In the genomic region with DNA sequence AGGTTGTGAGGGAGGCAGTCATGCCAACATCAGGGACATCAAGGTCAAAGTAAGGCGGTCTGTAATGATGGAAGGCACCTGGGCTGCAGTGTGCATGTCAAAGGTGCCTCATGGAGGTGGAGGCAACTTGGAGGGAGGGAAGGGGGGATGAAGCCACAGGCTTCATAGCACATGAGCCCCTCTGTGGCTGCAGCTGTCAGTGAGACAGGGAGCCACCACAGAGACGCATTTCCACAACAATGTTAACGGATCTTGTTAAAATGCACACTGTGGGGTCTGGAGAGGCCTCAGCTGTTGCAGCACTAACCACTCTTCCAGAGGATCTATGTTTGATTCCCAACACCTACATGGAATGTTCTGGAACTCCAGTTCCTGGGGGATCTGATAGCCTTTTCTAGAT, we compare ENCODE assay signal across 24 mouse cellular contexts. TPM values are rescaled to one million over a fixed set of nuclear protein-coding genes. Genes with fewer than 3 reads are reported as not detected.
DNase-seq lines count a peak whose midpoint lies in the region; ATAC-seq and TF ChIP-seq lines count a peak whose summit lies in the region.
"Had no signal": no experiment of that assay in that cellular context is flagged by ENCODE, and none has a peak within 500 bp of the region (broad histone marks: within the 10 kb centered on the region; RNA-seq: fewer than 3 reads in every experiment).

No protein-coding gene starts in this region.

- WGBS in midbrain, embryonic 13.5 days, result 57% methylated on average over 3 of the region's 3 CpGs

- no peak overlapping the region for H3K4me3 ChIP-seq in myocyte
- H3K4me3 ChIP-seq in midbrain, embryonic 13.5 days (replicated peaks), result no peak overlapping the region
- H3K4me3 ChIP-seq: embryonic facial prominence, embryonic 12.5 days; embryonic facial prominence, embryonic 15.5 days; heart, adult 2 months; heart, embryonic 10.5 days; heart, embryonic 13.5 days; hindbrain, embryonic 12.5 days; hindbrain, embryonic 15.5 days had no signal

- no peak overlapping the region for H3K27ac ChIP-seq in midbrain, embryonic 13.5 days
- H3K27ac ChIP-seq: embryonic facial prominence, embryonic 12.5 days; embryonic facial prominence, embryonic 15.5 days; heart, adult 2 months; heart, embryonic 10.5 days; heart, embryonic 13.5 days; hindbrain, embryonic 12.5 days; hindbrain, embryonic 15.5 days had no signal

- H3K36me3 ChIP-seq in myocyte (ENCODE audit: control insufficient read depth, insufficient read depth), result no peaks in the 10 kb centered on the region
- no peaks in the 10 kb centered on the region for H3K36me3 ChIP-seq in midbrain, embryonic 13.5 days
- H3K36me3 ChIP-seq: embryonic facial prominence, embryonic 12.5 days; embryonic facial prominence, embryonic 15.5 days; G1E; heart, embryonic 10.5 days; heart, embryonic 13.5 days; hindbrain, embryonic 12.5 days; hindbrain, embryonic 15.5 days had no signal

- peak; percentile 58 for DNase-seq in thymus, postnatal 0 days (ENCODE audit: low spot score)
- no peak for DNase-seq in thymus, postnatal 36 days
- peak; percentile 78 for DNase-seq in R1 (ENCODE audit: low read depth, low spot score)
- DNase-seq: adrenal gland, adult 8-10 months; adrenal gland, postnatal 25 days; cerebellum, adult 11-12 months; cerebellum, adult 9-10 months; cerebellum, postnatal 14 days; gastrocnemius, postnatal 25 days; heart, adult 2 months had no signal

- H3K4me1 ChIP-seq in midbrain, embryonic 13.5 days (replicated peaks), result peaks cover 9% of the 10 kb centered on the region
- H3K4me1 ChIP-seq: embryonic facial prominence, embryonic 12.5 days; hindbrain, embryonic 15.5 days had no signal

- H3K27me3 ChIP-seq in myocyte (ENCODE audit: control insufficient read depth, insufficient read depth, insufficient read length), result peaks cover 4% of the 10 kb centered on the region
- peaks cover 29% of the 10 kb centered on the region for H3K27me3 ChIP-seq in midbrain, embryonic 13.5 days
- H3K27me3 ChIP-seq: Patski had no signal

- H3K79me2 ChIP-seq in myocyte (ENCODE audit: control insufficient read depth, insufficient read depth), result no peaks in the 10 kb centered on the region

- H3K9ac ChIP-seq in midbrain, embryonic 13.5 days (replicated peaks), result no peak overlapping the region
- H3K9ac ChIP-seq: embryonic facial prominence, embryonic 12.5 days; embryonic facial prominence, embryonic 15.5 days; heart, embryonic 13.5 days; hindbrain, embryonic 12.5 days; hindbrain, embryonic 15.5 days had no signal

- no peak for ATAC-seq in midbrain, embryonic 13.5 days
- ATAC-seq in granulocyte monocyte progenitor cell, adult 5-6 weeks (replicated peaks; ENCODE audit: poor library complexity, severe bottlenecking), result no peak
- ATAC-seq: activated CD4-positive, CD25-positive, alpha-beta regulatory T cell, adult 4 months; forebrain, embryonic 14.5 days; intestine, postnatal 0 days; Patski had no signal

- no peak for TF ChIP-seq POLR2A in myocyte (IDR thresholded peaks at IDR 0.05; ENCODE audit: insufficient read length, low read depth)

- H3K4me2 ChIP-seq in myocyte (ENCODE audit: low read depth), result no peak overlapping the region
- no peak overlapping the region for H3K4me2 ChIP-seq in midbrain, embryonic 13.5 days (replicated peaks)
- H3K4me2 ChIP-seq: embryonic facial prominence, embryonic 12.5 days; embryonic facial prominence, embryonic 15.5 days; heart, embryonic 13.5 days; hindbrain, embryonic 12.5 days; hindbrain, embryonic 15.5 days had no signal

- no peak overlapping the region for H3ac ChIP-seq in myocyte (ENCODE audit: control insufficient read depth, insufficient read length)

- H3K9me3 ChIP-seq in midbrain, embryonic 13.5 days, result no peaks in the 10 kb centered on the region
- H3K9me3 ChIP-seq: embryonic facial prominence, embryonic 12.5 days; embryonic facial prominence, embryonic 15.5 days; G1E; heart, embryonic 10.5 days; heart, embryonic 13.5 days; hindbrain, embryonic 12.5 days; hindbrain, embryonic 15.5 days had no signal

TF ChIP-seq in myocyte, 11 proteins besides CTCF, POLR2A, EP300 and RAD21:
- TF ChIP-seq MYOD1 (IDR thresholded peaks at IDR 0.05; ENCODE audit: control insufficient read depth in 1 of 3, insufficient read length in 2 of 3, low read depth in 2 of 3) (peak in 2 of 3 experiments; percentile 46 to 69), E2F4 (IDR thresholded peaks at IDR 0.05; ENCODE audit: insufficient read depth) (no peak), MYOG (IDR thresholded peaks at IDR 0.05; ENCODE audit: control insufficient read depth in 1 of 3, insufficient read depth in 1 of 3, insufficient read length in 2 of 3, low read depth in 2 of 3) (peak in 2 of 3 experiments; percentile 32 to 80), MAX (IDR thresholded peaks at IDR 0.05; ENCODE audit: low read depth) (no peak)

RNA-seq across cellular contexts. Expression of a gene that starts 6.6 kb away (rescaled TPM):
- 4.8 TPM in 2 replicates for polyA plus RNA-seq in thymus, postnatal 0 days (2015; fragmentation: Nextera tagmentation; extraction: Ambion mirVana)
- polyA plus RNA-seq in myocyte (2012; fragmentation: generic; extraction: Trizol), result 2.0 TPM
- 2.4 and 2.9 TPM in 2 replicates for polyA plus RNA-seq in midbrain, embryonic 13.5 days (2015; fragmentation: Nextera tagmentation; extraction: Ambion mirVana)
- 5.4 and 6.1 TPM in 2 replicates for total RNA-seq in granulocyte monocyte progenitor cell, adult 5-6 weeks (2014; fragmentation: Nextera tagmentation)
- total RNA-seq in granulocyte monocyte progenitor cell, adult 5-6 weeks (2017), result not detected in 2 replicates
- polyA plus RNA-seq: activated CD4-positive, CD25-positive, alpha-beta regulatory T cell, adult 4 months had no signal

RNA-seq across cellular contexts. Expression of a gene that starts 15.0 kb away (rescaled TPM):
- polyA plus RNA-seq in thymus, postnatal 0 days (2015; fragmentation: Nextera tagmentation; extraction: Ambion mirVana), result 266 and 303 TPM in 2 replicates
- 154 TPM for polyA plus RNA-seq in myocyte (2012; fragmentation: generic; extraction: Trizol)
- polyA plus RNA-seq in midbrain, embryonic 13.5 days (2015; fragmentation: Nextera tagmentation; extraction: Ambion mirVana), result 162 and 166 TPM in 2 replicates
- total RNA-seq in granulocyte monocyte progenitor cell, adult 5-6 weeks (2014; fragmentation: Nextera tagmentation), result 252 and 291 TPM in 2 replicates
- 155 and 168 TPM in 2 replicates for total RNA-seq in granulocyte monocyte progenitor cell, adult 5-6 weeks (2017)

RNA-seq across cellular contexts. Expression of a gene that starts 30.3 kb away (rescaled TPM):
- polyA plus RNA-seq in thymus, postnatal 0 days (2015; fragmentation: Nextera tagmentation; extraction: Ambion mirVana), result 18.7 and 21.6 TPM in 2 replicates
- polyA plus RNA-seq in myocyte (2012; fragmentation: generic; extraction: Trizol), result 7.7 TPM
- polyA plus RNA-seq in midbrain, embryonic 13.5 days (2015; fragmentation: Nextera tagmentation; extraction: Ambion mirVana), result 45.5 and 47.8 TPM in 2 replicates
- total RNA-seq in granulocyte monocyte progenitor cell, adult 5-6 weeks (2014; fragmentation: Nextera tagmentation), result not detected in 2 replicates
- 0.46 TPM in 1 of 2 replicates, not detected in the other for total RNA-seq in granulocyte monocyte progenitor cell, adult 5-6 weeks (2017)

RNA-seq across cellular contexts. Expression of a gene that starts 39.2 kb away (rescaled TPM):
- polyA plus RNA-seq in thymus, postnatal 0 days (2015; fragmentation: Nextera tagmentation; extraction: Ambion mirVana), result 33.1 and 45.9 TPM in 2 replicates
- not detected for polyA plus RNA-seq in myocyte (2012; fragmentation: generic; extraction: Trizol)
- 1.2 and 1.3 TPM in 2 replicates for polyA plus RNA-seq in midbrain, embryonic 13.5 days (2015; fragmentation: Nextera tagmentation; extraction: Ambion mirVana)
- 114 TPM in 2 replicates for total RNA-seq in granulocyte monocyte progenitor cell, adult 5-6 weeks (2014; fragmentation: Nextera tagmentation)
- 98.3 and 98.8 TPM in 2 replicates for total RNA-seq in granulocyte monocyte progenitor cell, adult 5-6 weeks (2017)
- polyA plus RNA-seq: Patski had no signal

RNA-seq across cellular contexts. Expression of a gene that starts 57.6 kb away (rescaled TPM):
- 6.2 and 13.1 TPM in 2 replicates for polyA plus RNA-seq in thymus, postnatal 0 days (2015; fragmentation: Nextera tagmentation; extraction: Ambion mirVana)
- polyA plus RNA-seq in myocyte (2012; fragmentation: generic; extraction: Trizol), result 23.5 TPM
- 0.34 and 1.1 TPM in 2 replicates for polyA plus RNA-seq in midbrain, embryonic 13.5 days (2015; fragmentation: Nextera tagmentation; extraction: Ambion mirVana)
- 4.7 and 7.9 TPM in 2 replicates for total RNA-seq in granulocyte monocyte progenitor cell, adult 5-6 weeks (2014; fragmentation: Nextera tagmentation)
- 2.3 and 2.5 TPM in 2 replicates for total RNA-seq in granulocyte monocyte progenitor cell, adult 5-6 weeks (2017)
- total RNA-seq: gastrocnemius, postnatal 25 days had no signal

Comparison
In these comparisons a context has a peak if more than half of its experiments do, and no peak if none do; other contexts are left out.
1. DNase-seq: peak in thymus, postnatal 0 days (single experiment) and R1 (single experiment); none in thymus, postnatal 36 days (0 of 2).